Mouse (Mus musculus) G1E (cell line): ENCODE measurements around the gene Desi1.

Experiments used
- CTCF ChIP-seq: IDR thresholded peaks from 2 replicates; pipeline ENCODE4 v1.5.1; 2012; ENCODE audit warnings: low read depth, low read length, inconsistent platforms, mixed read lengths
- GATA1 ChIP-seq: IDR thresholded peaks from 2 replicates; pipeline ENCODE4 v1.6.1; 2012; ENCODE audit warnings: borderline replicate concordance, low read length, inconsistent platforms, mixed read lengths

GRCm38 (mm10) chr15:81956457-81956856, 77.2 kb downstream of the Desi1 start:
- TF ChIP-seq CTCF = peak; percentile 72
- TF ChIP-seq GATA1 = no peak
